Mouse (Mus musculus) midbrain, embryonic 11.5 days (tissue): Measurements from ENCODE around the gene Slc41a3. TPM values are rescaled to one million over a fixed set of nuclear protein-coding genes. Genes with fewer than 3 reads are reported as not detected.

Experiments used
- ATAC-seq: fragments of 200-750 bp; cut with Nextera tagmentation; 2 replicates; pipeline ENCODE4 v1.8.0; 2017; ENCODE audit warnings: moderate TSS enrichment, moderate library complexity; ENCODE audit not compliant: low FRiP score
- DNase-seq: peaks from one replicate; pipeline ENCODE4 v3.0.0; 2015; ENCODE audit warnings: low spot score; ENCODE audit errors: missing footprints
- H3K27ac ChIP-seq: fragments of 300-500 bp; sonication (generic); 2 replicates; pipeline ENCODE4 v1.5.1; 2014; ENCODE audit warnings: low read depth, low read length
- H3K27me3 ChIP-seq: fragments of 300-500 bp; sonication (generic); 2 replicates; pipeline ENCODE4 v1.6.1; 2014; ENCODE audit warnings: mild to moderate bottlenecking, low read length, moderate library complexity, mixed read lengths; ENCODE audit not compliant: control insufficient read depth, insufficient read depth
- H3K36me3 ChIP-seq: fragments of 300-500 bp; sonication (generic); 2 replicates; pipeline ENCODE4 v1.6.1; 2014; ENCODE audit warnings: mild to moderate bottlenecking, low read length, moderate library complexity, mixed read lengths; ENCODE audit not compliant: control insufficient read depth, insufficient read depth
- H3K4me1 ChIP-seq: fragments of 300-500 bp; sonication (generic); 2 replicates; pipeline ENCODE4 v1.6.1; 2014; ENCODE audit warnings: low read length; ENCODE audit not compliant: control insufficient read depth, insufficient read depth
- H3K4me2 ChIP-seq: fragments of 300-500 bp; sonication (generic); 2 replicates; pipeline ENCODE4 v1.6.1; 2014; ENCODE audit warnings: mild to moderate bottlenecking, moderate library complexity
- H3K4me3 ChIP-seq: fragments of 300-500 bp; sonication (generic); 2 replicates; pipeline ENCODE4 v1.5.1; 2014; ENCODE audit warnings: low read depth, low read length
- H3K9ac ChIP-seq: fragments of 300-500 bp; sonication (generic); 2 replicates; pipeline ENCODE4 v1.6.1; 2014; ENCODE audit warnings: low read length
- H3K9me3 ChIP-seq: fragments of 300-500 bp; sonication (generic); 2 replicates; pipeline ENCODE4 v1.6.1; 2016; ENCODE audit warnings: low read length; ENCODE audit not compliant: control insufficient read depth
- WGBS: fragments of 180-500 bp; shearing (Covaris S2); extraction: QIAGEN DNeasy Blood & Tissue Kit; methylation state at CpG from one replicate; pipeline ENCODE4 v1.1.7; 2014; 5-methylcytosine and 5-hydroxymethylcytosine counted together
- polyA plus RNA-seq: library from polyadenylated mRNA; unstranded; fragments of >200 nt; fragmentation: Nextera tagmentation; extraction: Ambion mirVana; gene quantifications from 2 replicates; pipeline ENCODE4 v1.2.1, GENCODE M21; 2014

Slc41a3 gene
- polyA plus RNA-seq, 1 experiment from 2014 or later = 2.7 TPM

DNA sequence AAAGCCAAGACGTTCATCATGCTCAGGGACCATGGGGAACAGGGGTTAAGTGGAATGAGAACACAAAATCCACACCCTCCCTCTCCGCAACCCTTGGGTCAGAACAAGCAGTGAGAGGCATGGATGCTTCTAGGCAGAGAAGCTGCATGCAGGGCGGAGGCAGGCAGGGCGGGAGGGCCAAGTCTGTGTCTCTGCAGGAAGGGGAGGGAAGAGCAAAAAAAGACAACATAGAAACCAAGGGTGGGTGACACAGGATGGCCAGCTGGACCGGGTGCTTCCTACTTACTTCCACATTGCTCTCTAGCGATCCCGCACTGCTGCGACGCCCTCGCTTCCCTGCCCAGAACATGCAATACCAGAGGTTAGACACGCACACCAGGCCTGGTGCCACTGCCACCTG is 59.2 kb downstream of the Slc41a3 start:
- H3K27ac ChIP-seq = no peak overlapping the region
- H3K27me3 ChIP-seq = no peaks in the 10 kb centered on the region
- H3K9ac ChIP-seq = no peak overlapping the region
- no peaks in the 10 kb centered on the region for H3K9me3 ChIP-seq
- H3K4me1 ChIP-seq = no peaks in the 10 kb centered on the region
- no peak overlapping the region for H3K4me2 ChIP-seq
- DNase-seq (no peak), ATAC-seq (no peak)
- H3K4me3 ChIP-seq = no peak overlapping the region
- WGBS = 86% methylated on average over 11 of the region's 11 CpGs
- H3K36me3 ChIP-seq = peaks cover 30% of the 10 kb centered on the region

DNA sequence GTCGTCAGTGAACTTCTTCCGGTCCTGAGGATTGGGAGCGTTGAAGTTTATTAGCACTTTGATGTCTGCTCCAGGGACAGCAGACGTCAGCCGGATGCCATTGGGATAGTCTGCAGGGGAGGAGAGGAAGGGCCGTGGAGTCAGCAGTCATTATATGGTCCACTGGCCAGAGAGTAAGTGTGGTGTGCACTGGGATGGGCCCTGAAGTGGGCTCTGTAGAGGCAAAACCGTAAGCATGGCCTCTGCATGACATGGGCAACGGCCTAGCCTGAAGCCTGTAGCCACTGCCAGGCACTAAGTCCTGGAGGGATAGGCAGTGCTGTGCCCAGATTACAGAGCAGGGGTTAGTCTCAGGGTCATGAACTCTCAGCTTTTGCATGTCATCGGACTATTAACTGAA is 64.2 kb downstream of the Slc41a3 start:
- 93% methylated on average over 9 of the region's 9 CpGs for WGBS
- Histone ChIP-seq H3K4me3 (no peak overlapping the region), H3K36me3 (peaks cover 36% of the 10 kb centered on the region), H3K9ac (no peak overlapping the region), H3K9me3 (no peaks in the 10 kb centered on the region), H3K27me3 (no peaks in the 10 kb centered on the region), H3K4me1 (no peaks in the 10 kb centered on the region), H3K4me2 (no peak overlapping the region), H3K27ac (no peak overlapping the region)
- DNase-seq (no peak), ATAC-seq (no peak)

DNA sequence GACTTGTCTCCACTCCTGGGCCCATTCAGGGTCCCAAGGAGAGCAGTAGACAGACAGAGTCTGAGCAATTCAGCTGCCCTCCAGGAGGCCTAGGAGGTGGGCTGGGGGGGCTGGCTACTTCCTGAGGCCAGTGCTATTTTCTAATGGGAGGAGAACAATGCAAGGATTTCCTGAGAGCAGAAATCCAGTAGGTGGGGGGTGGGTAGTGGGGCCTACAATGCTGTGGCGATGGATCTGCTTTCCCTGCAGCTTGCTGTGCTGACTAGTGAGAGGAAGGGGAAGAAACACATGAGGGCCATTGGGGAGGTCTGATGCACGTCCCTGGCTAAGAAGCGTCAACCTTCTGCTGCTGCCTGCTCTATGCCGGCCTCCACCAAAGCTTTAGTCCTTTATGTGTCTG is 74.2 kb downstream of the Slc41a3 start:
- no peak overlapping the region for H3K4me2 ChIP-seq
- H3K36me3 ChIP-seq = peaks cover 14% of the 10 kb centered on the region
- no peak overlapping the region for H3K4me3 ChIP-seq
- H3K4me1 ChIP-seq = no peaks in the 10 kb centered on the region
- no peak for ATAC-seq
- DNase-seq = no peak
- no peak overlapping the region for H3K9ac ChIP-seq
- WGBS = 58% methylated on average over 4 of the region's 4 CpGs
- H3K27me3 ChIP-seq = no peaks in the 10 kb centered on the region
- H3K27ac ChIP-seq = no peak overlapping the region
- H3K9me3 ChIP-seq = no peaks in the 10 kb centered on the region

DNA sequence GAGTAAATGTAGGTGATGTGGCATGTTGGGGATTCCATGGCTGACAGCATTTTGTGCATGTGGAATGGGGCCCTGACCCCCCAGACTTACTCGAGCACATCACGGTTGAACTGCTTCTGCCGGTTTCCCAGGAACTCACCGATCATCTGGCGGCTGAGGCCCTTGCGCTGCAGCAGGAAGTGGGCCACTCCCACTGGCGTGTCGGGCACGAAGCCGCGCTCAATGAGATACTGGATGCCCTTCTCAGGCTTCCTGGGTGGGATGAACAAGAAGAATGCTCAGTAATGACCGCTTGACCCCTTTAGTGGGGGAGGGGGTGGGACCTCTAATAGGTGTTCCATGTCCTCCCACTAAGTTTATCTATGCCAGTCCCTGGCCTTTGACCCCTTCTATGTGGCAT is 75.9 kb downstream of the Slc41a3 start:
- H3K36me3 ChIP-seq = peaks cover 4% of the 10 kb centered on the region
- H3K27me3 ChIP-seq = no peaks in the 10 kb centered on the region
- ATAC-seq (no peak), DNase-seq (no peak)
- no peaks in the 10 kb centered on the region for H3K9me3 ChIP-seq
- no peak overlapping the region for H3K4me2 ChIP-seq
- WGBS = 88% methylated on average over 12 of the region's 12 CpGs
- no peak overlapping the region for H3K4me3 ChIP-seq
- H3K4me1 ChIP-seq = no peaks in the 10 kb centered on the region
- no peak overlapping the region for H3K27ac ChIP-seq
- H3K9ac ChIP-seq = no peak overlapping the region

DNA sequence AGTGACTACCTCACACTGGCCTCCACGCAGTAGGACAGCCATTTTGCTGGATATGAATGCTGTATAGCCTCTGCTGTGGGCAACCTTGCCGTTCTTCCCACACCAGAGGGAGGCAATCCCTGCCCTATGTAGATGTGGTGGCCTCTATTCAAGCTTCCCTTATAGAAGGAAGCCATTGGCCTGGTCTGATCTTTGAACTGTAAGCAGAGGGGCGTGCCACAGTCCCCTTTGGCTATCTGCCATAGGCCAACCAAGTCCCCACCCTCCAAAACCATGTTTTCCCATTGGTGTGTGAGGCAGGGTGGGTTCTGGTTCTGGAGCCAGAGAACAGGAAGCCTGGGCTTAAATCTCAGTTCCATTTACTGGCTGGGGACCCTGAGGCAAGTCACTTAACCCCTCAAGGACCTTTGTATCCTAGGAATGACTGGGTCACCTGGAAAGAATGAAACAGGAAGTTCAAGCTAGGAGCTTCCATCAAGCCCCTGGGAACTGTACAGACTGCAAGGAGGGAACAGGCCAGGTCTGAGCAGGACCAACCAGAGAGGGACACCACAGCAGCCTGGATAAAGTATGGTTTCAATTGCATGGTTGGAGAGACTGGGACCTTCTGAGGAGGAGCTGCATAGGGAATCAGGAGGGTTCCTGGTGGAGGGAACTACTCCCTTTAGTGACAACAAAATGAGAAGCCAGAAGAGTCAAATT is 79.5 kb downstream of the Slc41a3 start:
- H3K4me2 ChIP-seq = no peak overlapping the region
- no peaks in the 10 kb centered on the region for H3K9me3 ChIP-seq
- no peak overlapping the region for H3K9ac ChIP-seq
- ATAC-seq (no peak), DNase-seq (no peak)
- WGBS = 84% methylated on average over 3 of the region's 3 CpGs
- no peak overlapping the region for H3K27ac ChIP-seq
- no peaks in the 10 kb centered on the region for H3K4me1 ChIP-seq
- no peak overlapping the region for H3K4me3 ChIP-seq
- no peaks in the 10 kb centered on the region for H3K27me3 ChIP-seq
- 0 out of 2 replicates have a peak, but pooled peaks cover 4% of the 10 kb centered on the region for H3K36me3 ChIP-seq

DNA sequence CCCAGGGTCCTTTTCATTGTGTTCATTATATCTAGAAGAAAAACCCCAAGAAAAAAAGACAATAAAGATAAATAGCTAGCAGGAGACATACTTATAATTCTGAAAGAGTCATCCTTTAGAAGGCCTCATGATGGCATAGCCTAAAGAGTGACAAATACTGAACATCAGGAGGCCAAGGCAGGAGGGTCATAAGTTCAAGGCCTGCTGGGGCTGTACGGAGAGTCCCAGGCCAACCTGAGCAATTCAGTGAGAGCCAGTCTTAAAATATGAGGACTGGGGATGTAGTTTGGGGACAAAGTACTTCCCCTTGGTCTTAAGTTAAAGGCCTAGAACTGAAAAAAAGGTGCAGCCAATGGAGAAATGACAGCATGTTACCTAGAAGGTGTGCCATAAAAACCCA is 82.3 kb downstream of the Slc41a3 start:
- H3K36me3 ChIP-seq = peaks cover 17% of the 10 kb centered on the region

DNA sequence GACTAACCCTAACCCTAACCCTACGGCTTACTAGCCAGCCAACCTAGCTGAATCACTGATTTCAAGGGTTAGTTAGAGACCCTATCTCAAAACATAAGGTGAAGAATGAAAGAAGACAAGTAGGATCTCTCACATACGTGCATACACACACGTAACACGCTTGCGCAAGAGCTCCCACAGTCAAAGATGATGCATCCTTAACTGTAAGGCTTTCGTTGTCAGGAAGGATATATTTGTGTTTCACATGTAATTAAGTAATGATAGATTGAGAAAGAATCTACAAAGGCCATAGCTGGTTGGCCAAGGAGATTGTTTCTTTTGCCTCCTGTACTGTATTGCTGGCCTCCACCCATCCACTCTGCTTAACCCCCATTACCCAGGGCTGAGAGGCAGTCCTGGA is 83.5 kb downstream of the Slc41a3 start:
- no peak overlapping the region for H3K4me2 ChIP-seq
- WGBS = 97% methylated on average over 6 of the region's 6 CpGs
- no peak for DNase-seq
- H3K27me3 ChIP-seq = no peaks in the 10 kb centered on the region
- no peaks in the 10 kb centered on the region for H3K9me3 ChIP-seq
- H3K9ac ChIP-seq = no peak overlapping the region
- H3K36me3 ChIP-seq = peaks cover 19% of the 10 kb centered on the region
- H3K27ac ChIP-seq = no peak overlapping the region
- no peaks in the 10 kb centered on the region for H3K4me1 ChIP-seq
- ATAC-seq = no peak
- H3K4me3 ChIP-seq = no peak overlapping the region

More for the DNA sequence above, 82.3 kb downstream of the Slc41a3 start:
- ATAC-seq = no peak
- Histone ChIP-seq H3K9me3 (no peaks in the 10 kb centered on the region), H3K9ac (no peak overlapping the region), H3K27ac (no peak overlapping the region), H3K4me2 (no peak overlapping the region), H3K4me1 (no peaks in the 10 kb centered on the region), H3K4me3 (no peak overlapping the region), H3K27me3 (no peaks in the 10 kb centered on the region)
- WGBS = 85% methylated on average over 1 of the region's 1 CpGs
- DNase-seq = no peak

DNA sequence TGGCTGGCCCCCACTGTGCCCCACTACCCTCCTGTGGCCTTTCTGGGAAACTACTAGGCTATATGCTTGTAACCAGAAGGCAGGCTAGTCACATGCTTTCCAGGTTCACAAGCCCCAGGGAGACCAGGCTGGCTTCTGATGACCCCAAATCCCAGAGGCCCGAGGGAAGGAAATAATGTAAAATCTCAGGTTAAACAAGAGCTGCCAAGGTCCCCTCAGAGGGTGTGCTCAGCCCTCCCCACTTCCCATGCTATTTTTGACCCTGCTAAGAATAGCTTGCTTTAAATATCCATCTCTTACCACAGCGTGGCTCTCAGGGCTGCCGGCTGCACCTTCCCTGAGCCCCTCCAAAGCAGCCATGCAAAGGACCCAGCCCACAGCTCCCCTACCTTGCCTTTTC is 84.2 kb downstream of the Slc41a3 start:
- H3K4me1 ChIP-seq = no peaks in the 10 kb centered on the region
- DNase-seq (no peak), ATAC-seq (no peak)
- H3K9ac ChIP-seq = no peak overlapping the region
- no peaks in the 10 kb centered on the region for H3K27me3 ChIP-seq
- H3K9me3 ChIP-seq = no peaks in the 10 kb centered on the region
- no peak overlapping the region for H3K27ac ChIP-seq
- H3K4me3 ChIP-seq = no peak overlapping the region
- peaks cover 19% of the 10 kb centered on the region for H3K36me3 ChIP-seq
- no peak overlapping the region for H3K4me2 ChIP-seq
- 89% methylated on average over 3 of the region's 3 CpGs for WGBS

DNA sequence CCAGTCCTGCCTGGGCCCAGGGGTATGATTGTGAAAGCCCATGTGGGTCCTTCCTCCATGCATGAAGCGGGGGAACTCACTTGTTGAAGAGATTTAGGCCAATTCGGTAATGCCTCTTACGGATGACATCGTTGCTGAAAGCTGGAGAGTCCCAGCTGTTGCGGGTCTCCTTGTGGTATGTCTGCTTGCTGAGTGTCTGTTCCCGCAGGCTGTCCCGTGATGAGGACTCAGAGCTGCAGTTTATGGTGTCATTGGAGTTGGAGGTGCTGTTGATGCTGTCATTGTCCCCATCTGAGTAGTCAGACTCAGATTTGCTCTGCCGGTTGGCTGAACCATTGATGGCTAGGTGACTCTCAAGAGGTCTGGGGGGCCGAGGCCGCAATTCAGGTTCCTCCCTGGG is 85.0 kb downstream of the Slc41a3 start:
- WGBS = 93% methylated on average over 10 of the region's 10 CpGs
- H3K36me3 ChIP-seq = peaks cover 22% of the 10 kb centered on the region

More for the DNA sequence above, 85.0 kb downstream of the Slc41a3 start:
- Histone ChIP-seq H3K4me3 (no peak overlapping the region), H3K4me1 (no peaks in the 10 kb centered on the region), H3K4me2 (no peak overlapping the region), H3K27me3 (no peaks in the 10 kb centered on the region), H3K9me3 (no peaks in the 10 kb centered on the region), H3K27ac (no peak overlapping the region), H3K9ac (no peak overlapping the region)
- ATAC-seq (no peak), DNase-seq (no peak)
